Mouse (Mus musculus) cortical plate, adult 2 months (tissue): ENCODE measurements around the gene Fam83g.

ENCODE experiments used
- CTCF ChIP-seq: fragments of 200-500 bp; IDR thresholded peaks from 2 replicates; pipeline ENCODE4 v1.5.1; 2011; ENCODE audit warnings: mild to moderate bottlenecking, control low read depth, low read length; ENCODE audit not compliant: insufficient read depth; ENCODE audit errors: extremely low read depth
- POLR2A ChIP-seq: fragments of 200-500 bp; IDR thresholded peaks from 2 replicates; pipeline ENCODE4 v1.6.1; 2011; ENCODE audit warnings: mild to moderate bottlenecking, low read length, control low read depth; ENCODE audit not compliant: insufficient read depth; ENCODE audit errors: extremely low read depth

GRCm38 (mm10) chr11:61714346-61715117, 30.6 kb downstream of the Fam83g start:
- TF ChIP-seq CTCF (peak; percentile 99), POLR2A (no peak)
